Mouse (Mus musculus) urinary bladder, adult 18-20 months (tissue): ENCODE results near the gene Optc.

ENCODE experiments used
- DNase-seq, 2 experiments: peaks; one replicate each; pipeline ENCODE4 v3.0.0; 2022; ENCODE audit warnings: low spot score in 2 of 2, mixed read lengths in 2 of 2

Optc gene

DNA sequence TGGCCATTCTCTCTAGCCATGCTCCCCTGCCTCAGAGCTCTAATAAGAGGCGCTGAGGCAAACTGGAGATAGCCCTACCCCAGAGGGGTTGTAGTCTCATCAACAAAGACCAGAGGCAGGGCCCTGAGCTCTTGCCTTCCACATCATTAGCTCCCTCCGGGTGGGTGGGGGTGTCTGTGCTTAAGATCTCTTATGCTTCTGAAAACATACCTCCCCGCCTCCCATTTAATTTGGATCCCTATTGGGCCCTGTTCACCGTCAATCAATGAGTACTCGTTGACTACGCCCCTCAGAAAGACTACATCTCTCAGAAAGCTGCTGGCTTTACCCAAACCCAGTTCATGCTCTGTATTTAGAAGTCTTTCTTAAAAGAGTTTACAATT is 10.3 kb upstream of the Optc start:
- no peak for DNase-seq

DNA sequence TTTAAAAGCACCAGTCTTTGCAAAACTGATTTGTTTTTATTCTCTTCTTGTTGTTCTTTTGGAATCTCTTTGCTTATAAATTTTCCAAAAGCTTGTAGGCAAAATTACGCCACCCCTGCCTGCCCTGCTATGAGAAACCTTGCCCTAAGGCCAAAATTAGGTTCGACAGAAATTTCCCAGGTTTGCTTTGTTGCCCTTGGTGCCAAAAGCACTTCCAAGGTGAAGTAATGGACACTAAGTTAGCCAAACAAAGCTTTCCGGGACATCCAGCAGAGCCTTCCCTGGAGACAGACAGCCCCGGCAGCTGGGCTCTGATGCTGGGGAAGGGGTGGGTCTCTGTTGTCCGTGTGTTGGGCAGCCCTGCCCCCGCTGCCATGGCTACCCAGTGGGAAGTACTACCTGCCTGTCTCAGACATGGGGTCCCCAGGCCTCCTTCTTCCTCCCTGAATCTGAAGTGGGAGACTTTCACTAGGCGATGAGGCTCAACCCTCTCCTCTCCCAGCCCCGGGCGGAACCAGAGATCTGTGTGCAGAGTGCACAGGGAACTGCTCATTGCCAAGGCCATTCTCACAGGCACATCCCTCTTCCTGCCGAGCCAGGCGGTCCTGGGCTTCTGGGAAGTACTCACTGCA is 9.8 kb upstream of the Optc start:
- peak in 1 of 2 experiments; percentile 43 for DNase-seq

DNA sequence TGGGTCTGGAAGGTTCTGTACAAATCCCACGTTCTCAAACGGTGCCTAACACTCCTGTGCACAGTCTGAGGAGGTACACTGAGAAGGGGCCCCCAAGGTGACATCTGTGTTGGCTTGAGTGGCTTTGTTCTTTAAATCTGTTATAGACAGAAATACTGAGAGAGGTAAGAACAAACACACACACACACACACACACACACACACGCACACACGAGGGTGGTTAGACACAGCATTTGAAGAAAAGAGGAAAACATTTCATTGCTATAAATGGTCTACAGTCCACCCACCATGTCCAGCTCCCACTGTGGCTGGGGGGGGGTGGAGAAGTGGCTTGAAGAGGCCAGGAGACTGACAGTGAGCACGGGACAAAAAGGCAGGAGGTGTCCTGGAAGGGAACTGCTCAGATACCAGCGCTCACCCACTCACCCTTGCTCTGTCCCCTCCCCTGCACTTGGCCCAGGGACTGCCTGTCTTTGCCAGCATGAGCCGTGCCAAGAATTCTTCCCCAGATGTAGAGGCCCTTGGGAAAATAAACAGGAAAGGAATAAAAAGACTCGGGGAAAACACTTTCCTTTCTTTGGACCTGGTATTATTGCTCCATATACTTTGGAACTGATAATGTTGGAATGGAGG is 8.0 kb upstream of the Optc start:
- peak in 1 of 2 experiments; percentile 78 for DNase-seq

DNA sequence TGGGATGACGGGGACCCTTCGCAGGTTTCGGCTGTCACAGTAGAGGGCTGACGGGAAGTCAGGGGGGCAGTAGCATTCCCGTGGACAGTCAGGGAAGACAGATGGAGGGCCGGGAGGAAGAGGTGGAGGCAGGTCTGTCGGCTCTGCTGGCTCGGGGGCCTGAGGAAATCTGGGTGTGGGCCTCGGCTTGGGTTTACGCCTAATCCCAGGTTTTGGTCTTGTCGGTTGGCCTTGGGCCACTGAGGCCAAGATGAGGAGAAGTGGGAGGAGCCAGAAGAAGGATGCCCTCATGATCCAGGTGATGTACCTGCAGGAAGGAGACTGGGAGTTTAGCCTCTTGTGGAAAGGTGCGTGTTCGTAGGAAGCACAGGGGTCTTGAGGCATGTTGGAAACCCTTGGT is 7.3 kb upstream of the Optc start:
- no peak for DNase-seq

DNA sequence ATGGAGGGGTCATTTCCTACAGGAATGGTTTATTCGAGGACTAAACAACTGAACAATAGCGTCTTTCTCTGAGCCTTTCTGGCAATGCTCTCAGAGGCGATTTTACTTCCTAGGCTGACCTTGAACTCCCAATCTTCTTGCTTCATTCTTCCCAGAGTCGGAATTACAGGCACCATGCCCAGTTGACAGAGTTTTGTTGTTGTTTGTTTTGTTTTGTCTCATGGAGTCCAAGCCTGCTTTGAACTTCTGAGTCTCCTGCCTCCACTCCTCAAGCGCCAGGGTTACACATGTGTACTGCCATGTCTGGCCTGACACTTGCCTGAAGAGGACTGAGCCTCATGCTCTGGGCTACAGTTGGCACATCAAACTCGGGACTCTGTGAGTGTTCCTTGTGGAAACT is 5.2 kb upstream of the Optc start:
- DNase-seq: no peak

DNA sequence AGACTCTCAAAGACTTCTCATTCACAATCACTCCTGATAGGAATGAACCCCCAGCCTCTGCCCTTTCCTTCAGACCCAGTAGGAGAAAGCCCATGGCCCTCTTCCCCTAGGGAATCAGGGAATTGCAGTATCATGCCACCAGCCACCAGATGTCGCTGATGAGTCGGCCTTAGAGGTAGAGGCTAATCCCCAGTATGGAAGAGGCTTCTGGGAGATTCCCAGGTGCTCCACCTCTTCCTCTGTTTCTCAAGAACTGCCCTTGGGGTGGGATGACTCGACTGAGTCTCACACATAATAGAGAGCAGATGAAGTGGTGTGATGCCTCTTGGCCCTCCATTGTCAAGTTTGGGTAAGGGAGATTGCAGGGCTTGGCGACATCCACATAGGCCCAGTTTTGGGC is 3.7 kb upstream of the Optc start:
- peak in 1 of 2 experiments; percentile 47 for DNase-seq

DNA sequence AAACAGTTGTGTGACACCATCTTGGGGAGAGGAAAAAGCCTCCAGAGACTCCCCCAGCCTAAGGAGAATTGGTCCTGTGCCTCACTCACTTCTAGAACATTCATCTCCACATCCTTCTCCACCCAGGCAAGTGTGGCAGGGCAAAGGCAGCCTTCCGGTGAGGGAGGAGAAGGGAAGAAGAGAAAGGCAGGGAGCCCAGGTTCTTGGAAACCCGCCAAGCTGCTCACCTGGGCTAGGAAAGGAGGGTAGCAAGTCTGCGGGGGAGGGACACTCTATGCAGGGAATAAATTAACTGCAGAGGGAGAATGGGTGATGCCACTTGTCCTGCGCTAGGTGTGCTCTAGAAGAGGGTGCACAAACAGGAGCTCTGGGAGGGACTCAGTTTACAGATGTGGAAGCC is 3.2 kb upstream of the Optc start:
- DNase-seq: no peak

DNA sequence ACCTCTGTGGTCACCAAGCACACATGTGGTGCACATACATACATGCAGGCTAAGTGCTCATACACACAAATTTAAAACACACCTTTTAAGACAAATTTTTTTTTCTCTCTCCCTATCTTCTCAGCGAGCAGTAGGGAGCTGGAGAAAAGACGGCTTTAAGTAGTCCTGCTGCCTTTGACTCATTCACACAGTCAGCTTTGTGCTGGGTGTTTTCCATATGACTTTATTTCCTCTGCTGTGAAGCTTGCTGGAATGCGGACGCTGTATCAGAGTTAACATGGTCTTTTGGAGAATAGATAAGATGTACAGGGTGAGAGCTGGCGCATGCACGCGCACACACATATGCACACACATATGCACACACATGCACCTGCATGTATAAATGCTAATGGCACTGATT is 2.3 kb upstream of the Optc start:
- DNase-seq: no peak

DNA sequence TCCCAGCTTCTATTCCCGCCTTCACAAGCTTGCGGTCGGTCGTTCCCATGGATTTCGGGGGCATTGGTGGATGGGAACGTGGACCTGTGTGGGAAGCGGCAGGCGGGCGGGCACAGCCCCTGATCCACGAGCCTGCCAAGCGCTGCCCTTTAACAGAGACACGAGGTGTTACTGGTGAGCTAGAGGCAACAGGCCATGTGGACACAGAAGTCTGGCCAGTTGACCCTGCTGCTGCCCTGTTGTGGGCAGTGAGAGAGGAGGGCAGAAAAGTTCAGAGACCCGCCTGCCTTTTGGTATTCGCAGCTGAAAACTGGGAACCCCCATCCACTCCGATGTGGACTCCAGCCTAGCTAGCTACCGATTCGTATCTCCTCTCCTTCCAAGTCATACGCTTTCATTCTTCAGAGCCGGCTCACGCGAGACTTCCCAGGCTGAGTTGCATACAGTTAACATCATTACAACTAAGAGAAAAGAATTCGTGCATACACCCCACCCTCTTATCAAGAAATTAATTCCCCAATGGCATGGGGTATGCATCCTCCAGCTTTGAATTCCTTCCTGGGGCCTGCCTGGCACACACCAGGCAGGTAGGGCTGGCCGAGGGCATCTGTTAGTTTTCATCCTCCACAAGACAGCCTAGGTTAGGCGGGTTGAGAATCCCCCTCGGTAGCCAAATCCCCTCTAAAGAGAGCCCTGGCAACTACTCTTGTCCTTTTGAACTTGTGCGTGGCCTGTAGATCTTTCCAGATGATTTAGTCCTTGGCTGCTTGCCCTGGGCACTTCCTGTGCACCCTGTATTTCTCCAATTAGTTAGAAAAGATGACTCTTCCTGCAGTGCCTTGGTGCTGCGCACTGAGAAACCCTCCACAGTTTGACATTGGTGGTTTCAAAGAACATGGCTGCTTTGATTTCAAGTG is 1.1 kb upstream of the Optc start:
- DNase-seq: peak in 1 of 2 experiments; percentile 49

DNA sequence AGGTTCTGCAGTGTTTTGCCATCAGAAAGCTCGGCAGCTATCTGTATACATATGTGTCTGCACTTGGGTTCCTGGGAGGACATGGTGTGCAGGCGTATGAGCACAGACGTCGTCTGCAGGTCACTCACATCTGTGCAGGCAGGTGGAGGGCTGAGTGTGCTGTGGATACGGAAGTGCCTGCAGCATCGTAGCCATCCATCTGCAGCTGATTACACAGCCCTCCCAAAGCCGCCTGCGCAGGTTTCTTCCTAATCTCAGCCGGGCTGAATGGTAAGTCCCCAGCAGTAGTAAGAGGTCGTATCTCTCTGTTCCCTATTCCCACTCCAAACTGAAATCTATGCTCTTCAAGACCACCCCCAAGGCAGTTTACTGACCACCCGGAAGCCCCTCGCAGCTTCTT is 1.4 kb downstream of the Optc start:
- DNase-seq: no peak

DNA sequence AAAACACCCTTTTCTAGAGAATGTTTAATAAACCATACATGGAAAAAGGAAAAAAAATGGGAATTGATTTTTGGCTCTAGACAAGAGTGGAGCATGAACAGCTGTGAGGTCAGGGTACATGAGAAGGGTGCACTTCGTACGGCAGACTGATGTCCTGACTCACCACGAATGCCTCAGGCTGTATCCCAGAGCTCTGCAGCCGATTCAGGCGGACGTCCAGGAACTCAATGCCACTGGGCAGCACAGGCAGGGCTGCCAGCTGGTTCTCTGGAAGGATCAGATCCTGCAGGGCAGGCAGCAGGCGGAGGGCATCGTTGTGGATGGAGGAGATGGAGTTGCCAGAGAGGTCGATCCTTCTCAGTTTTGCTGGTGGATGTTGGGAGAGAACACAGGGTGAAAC is 7.0 kb downstream of the Optc start:
- DNase-seq: no peak

DNA sequence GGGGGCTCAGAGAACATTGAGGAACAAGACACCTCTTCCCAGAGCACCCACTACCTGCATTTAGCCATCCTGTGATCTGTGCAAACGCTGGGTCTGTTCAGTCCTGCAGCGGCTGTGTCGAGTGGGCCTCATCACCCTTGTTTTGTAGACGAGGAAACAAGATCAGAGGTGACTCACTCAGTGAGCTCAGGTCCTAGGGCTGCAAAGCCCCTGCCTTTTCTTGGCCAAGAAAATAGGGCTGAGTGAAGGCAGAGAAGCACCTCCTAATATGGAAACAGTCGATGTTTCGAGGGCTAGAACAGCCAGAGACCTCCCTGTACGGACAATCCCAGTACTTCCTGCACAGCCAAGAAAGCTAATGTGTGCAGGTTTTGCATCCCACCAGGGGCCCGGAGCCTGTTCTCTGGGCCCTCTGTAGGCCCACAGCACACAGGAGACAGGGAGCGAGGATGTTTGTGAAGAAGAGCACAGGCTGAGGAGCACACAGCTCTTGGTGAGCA is 8.7 kb downstream of the Optc start:
- DNase-seq: no peak

DNA sequence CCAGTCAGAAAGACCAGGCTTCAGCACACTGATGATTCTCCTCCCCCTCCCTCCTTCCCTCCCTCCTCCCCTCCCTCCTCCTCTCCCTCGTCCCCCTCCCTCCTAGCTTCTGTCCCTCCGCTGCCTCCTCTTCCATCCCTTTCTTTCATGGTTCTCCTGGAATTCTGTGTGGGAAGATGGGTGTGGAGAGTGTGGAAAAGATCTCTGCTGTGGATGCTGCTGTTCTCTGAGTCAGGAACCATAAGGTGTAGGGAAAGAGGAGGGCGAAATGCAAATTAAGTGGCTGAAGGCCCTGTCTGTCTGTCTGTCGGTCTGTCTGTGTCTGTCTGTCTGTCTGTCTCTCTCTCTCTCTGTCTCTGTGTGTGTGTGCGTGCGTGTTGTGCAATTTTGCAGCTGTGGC is 10.5 kb downstream of the Optc start:
- no peak for DNase-seq

DNA sequence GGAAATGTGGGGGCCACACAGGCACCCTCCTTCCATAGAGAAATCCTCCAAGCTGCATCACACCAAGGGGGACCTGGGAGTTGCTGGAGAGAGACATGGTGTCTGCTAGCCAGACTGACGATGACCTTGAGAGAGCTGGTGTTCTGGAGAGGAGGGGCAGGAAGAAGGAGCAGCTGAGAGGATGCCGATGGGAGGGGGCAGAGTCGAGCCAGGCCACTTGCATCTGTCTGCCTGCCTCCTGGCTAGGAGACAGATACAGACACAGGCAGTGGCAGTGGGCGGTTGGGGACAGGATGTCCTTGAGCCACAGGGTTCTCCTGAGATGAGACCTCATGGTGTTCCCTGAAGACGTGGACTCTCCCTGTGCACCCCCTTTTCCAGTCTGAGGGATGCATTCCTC is 16.3 kb downstream of the Optc start:
- no peak for DNase-seq

DNA sequence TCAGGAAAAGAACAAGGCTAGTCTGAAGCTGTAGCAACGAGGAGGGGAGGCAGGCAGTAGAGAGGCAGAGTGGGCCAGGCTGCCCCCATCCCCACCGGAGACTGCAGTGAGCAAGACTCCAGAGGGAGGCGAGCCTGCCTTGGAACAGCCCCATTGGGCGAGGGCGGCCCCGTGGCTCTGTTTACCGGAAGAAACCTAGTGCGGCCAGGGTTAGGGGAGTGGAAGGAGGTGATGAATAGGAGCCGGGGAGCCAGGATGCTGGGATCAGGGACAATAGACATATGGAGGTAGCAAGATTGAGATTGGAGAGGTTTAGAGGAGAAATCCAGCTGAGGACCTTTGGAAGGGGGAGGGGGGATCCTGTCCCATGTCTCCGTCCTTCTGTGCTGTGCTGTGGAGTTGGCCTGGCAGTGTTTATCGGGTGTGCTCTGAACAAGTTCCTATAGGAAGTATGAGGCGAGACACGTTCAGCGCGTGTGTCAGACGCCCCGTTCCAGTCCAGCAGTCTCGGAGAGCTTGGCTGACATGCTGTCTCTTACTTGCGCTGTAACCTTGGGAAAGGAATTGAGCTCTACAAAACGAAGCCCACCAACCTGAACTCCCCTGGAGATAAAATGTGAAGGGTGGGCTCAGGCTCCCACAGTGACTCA is 17.7 kb downstream of the Optc start:
- DNase-seq: no peak

DNA sequence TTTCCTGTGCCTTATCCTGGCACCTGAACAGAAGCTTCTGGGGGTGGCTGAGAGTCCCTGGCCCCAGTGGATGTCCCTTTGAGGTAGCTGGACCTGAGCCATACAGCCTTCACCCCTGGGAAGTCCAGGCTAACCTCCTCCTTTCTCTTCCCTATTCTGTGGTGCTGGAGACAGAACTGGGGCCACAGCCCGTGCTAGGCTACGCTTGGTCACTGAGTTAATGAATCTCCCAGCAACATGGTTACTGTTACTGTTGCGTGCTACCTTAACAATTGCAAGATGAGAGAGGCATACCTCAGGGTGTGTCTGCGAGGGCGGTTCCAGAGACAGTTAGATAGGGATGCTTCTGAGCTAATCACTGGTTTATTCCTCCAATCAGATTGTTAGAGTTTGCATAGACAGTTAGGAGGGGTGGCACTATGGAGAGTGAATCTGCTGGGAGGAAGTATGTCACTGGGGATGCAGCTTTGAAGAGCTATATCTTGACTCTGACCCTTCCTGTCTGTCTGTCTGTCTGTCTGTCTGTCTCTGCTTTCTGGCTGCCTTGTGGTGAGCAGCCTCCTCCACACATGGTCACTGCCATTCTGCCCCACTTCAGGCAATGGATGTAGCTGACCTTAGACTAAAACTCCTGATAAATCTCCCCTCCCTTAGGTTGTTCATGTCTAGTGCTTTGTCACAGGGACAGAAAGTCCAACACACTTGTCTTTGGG is 20.1 kb downstream of the Optc start:
- no peak for DNase-seq

DNA sequence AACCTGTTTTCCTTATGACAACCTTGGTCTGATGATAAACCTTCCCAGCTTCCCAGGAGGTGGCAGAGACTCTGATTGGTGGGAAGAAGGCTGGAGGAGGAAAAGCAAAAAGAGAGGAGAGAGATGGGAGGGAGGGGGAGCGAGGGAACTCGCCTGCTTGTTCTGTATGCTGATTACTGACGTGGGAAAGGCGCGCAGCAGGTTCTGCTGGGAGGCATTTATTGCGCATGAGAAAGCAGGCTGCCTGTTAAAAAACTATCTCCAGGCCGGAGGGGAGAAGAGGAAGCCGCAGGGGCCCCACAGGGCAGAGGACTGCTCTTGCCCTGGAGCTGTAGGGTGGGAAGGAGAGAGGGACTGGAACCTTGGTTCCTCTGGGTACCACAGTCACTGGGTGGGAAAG is 20.8 kb downstream of the Optc start:
- no peak for DNase-seq

DNA sequence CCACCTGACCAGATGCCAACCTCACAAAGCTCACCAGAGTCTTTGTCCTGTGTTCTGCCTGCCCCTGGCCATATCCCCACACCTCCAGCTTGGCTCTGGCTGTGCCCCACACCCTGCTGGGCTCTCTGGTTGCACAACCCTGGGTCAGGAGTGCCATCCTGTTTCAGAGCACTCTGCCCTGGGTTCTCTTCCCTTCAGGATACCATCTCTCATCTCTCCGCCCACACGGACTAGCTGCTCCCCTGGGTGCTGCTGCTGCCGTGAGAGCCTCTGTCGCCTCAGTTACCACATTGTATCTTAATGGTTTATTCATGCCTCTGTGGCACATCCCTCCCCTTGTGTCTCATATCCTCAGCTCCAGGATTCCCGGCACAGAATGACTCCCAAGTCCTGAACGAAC is 21.4 kb downstream of the Optc start:
- no peak for DNase-seq

DNA sequence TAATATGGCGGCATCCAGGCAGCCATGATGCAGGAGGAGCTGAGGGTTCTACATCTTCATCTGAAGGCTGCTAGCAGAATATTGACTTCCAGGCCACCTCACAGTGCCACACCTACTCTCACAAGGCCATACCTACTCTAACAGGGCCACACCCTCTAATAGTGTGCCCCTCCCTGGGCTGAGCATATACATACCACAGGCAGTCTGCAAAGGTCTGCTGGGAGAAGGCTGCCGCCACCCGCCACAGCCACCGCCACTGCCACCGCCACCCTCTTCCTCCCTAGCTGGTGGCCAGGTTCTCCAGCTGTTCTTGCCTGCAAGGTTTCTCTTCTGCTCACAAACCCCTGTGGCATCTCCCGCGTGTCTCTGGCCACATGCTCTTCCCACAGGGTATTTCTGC is 22.0 kb downstream of the Optc start:
- no peak for DNase-seq

DNA sequence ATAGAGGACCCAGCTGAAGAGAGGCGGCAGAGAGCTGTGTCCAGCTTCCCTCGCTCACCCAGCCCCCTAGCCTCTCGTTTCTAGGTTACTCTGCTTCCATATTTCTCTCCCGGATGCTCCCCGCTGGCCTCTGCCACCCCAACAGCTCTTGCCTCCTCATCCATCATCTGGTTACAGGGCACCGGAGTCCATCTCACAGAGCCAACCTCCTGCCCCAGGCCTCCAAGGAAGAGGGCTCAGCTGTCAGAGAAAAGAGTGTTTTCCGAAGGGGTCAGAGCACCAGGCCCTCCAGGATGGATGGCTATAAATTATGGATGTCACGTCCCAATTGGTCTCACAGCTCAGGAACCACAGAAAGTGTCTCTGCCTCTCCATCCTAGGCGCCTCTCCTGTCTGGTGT is 23.1 kb downstream of the Optc start:
- DNase-seq: no peak

DNA sequence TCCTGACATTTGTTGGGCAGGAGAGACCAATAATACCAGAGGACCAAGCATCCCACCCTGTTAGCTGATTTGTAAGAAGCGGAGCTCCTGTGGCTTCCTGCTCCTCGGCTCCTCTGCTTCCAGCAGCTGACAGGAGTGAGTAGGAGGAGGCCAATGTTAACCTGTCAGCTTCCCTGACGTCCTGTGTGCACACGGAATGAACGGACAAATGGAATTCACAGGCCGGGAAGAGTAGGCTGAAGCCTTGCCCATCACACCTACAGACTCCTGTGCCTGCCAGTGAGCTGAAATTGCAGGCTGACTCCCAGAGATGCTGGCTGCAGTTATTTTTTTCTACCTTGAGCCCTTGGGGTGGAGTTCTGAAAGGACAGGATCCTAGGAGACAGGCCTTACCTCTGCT is 23.7 kb downstream of the Optc start:
- DNase-seq: no peak
